Mouse (Mus musculus) spleen, adult 18-20 months (tissue): ENCODE data around the gene Ccdc162.
A peak's percentile ranks its signal among the peaks of the same experiment; 100 is the strongest.

Experiments
- DNase-seq, 2 experiments: peaks; one replicate each; pipeline ENCODE4 v3.0.0; 2022; ENCODE audit warnings: mixed read lengths in 2 of 2

The Ccdc162 gene

DNA sequence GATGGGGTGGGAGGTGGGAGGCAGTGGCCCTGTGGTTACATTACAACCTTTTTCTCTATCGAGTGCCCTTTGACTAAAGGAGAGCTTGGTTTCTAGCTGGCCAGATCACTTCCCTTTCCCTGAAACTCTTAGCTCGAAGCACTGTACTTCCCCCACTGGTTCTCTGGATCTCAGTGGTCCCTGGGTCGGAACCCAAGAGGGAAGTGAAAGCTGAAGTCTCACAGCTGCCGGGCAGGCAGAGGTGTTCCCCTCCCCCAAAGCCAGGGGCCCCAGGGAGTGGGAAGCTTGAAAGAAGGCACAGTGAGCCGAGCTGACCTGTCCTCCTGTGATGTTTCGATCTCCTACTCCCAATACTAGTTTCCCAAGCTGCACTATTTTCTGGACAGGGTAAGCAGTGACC lies 143.2 kb downstream of the Ccdc162 start:
- DNase-seq: peak; percentile 55 to 63

DNA sequence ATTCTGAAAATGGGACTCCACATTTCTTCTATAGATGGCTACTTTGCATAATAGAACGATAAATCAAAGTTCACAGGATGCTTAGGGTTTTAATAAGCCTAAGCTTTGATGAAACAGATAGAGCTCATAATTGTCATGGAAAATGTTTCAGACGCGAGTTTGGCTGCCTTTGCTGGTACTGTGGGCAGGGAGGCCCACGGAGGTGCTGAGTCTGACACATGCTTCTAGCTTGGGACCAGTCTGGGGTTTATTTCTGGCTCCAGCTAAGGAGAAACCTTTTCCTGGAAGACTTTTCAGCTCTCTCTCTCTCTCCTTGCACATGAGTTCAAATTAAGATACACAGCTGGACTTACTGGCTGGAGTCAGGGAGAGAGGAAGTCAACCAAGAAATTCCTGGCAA lies 144.2 kb downstream of the Ccdc162 start:
- no peak for DNase-seq

DNA sequence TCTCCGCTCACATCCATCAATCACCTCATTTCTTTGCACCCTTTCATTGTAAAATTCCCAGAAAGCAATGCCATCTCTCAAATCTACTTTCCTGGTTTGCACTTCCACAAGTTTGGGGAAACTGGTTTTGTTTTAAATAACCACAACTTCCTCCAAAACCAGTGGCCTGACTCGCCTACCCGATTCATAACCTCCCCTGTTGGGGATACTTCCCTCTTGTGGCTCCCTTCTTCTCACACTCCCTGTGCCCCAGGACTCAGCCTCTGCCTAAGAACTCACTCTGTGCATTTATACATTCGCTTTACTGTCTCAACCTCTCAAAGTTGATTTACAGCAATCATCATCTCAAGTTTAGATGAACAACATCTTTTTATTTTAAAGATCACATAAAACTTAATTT lies 145.4 kb downstream of the Ccdc162 start:
- DNase-seq: no peak

DNA sequence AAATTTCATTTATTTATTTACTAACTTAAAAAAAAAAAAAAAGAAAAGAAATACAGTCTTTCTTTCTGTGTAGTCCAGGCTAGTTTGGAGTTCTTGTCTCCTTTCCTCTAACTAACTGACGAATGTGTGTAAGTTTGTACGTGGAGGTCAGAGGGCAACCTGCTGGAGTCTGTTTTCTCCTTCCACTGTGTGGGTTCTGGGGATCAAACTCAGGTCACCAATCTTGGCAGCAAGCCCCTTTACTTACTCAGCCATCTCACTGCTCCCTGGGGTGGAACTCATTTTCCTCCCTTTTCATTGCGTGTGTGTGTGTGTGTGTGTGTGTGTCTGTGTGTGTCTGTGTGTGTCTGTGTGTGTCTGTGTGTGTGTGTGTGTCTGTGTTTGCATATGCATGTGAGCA lies 148.1 kb downstream of the Ccdc162 start:
- no peak for DNase-seq

DNA sequence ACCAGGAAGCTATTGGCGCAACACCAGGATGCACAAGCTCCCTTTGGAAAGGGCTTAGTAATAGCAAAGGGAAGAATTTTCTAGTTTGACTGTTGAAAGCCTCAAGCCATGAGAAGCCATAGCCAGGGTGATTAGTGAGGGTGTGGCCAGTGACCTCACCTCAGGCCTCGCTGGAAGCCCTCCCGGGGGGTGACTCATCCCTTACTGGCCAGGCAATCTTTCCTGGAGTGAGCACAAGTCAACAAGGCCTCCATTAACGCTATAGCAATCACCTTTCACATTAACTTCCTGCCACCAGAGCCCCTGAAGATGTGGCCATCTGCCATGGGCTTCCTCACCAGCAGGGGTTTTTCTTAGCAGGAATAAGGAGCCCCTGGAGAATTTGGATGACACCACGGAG lies 151.3 kb downstream of the Ccdc162 start:
- DNase-seq: no peak

DNA sequence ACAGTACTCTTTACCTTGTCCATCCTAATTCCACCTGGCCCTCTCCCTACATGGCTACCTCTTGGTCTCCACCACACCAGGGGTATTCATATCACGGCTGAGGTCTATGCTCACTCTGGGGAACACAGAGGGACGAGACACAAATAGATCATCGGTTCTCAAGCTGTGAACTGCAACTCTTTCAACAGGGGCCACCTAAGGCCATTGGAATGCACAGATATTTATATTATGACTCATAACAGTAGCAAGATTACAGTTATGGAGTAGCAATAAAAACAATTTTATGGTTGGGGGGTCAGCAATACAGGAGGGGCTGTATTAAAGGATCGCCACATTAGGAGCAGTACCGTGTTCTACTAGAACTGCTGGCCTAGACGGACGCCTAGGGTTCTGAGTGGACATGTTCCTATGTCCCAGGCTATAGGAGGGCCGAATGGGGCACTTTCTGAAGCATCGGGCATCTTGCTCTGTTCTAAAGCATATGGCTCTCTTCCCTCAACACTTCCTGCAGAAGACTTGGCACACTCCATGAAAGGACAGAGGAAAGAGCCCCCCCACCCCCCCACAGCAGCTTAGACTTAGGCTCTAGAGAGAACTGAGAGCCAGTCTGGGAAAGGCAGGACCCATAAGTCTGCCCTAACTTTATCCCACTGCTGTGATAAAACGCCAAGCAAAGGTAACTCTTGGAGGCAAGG lies 154.6 kb downstream of the Ccdc162 start:
- no peak for DNase-seq

DNA sequence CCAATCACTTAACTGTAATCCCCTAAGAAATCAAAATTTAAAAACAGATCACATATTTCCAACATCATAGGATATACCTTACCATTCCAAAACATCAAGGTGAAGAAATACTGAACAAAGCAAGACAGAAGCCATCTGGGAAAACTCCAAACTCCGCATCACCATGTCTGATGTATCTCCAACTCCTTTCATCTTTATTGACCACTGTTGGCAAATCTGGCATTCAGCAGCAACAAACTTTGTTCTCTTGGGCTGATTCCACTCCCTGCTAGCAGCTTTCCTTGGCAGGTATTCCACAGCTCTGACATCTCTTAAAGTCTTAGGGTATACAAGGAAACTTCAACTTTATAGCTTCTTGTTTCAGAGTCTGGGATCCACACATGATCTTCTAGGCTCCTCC lies 158.0 kb downstream of the Ccdc162 start:
- DNase-seq: no peak

DNA sequence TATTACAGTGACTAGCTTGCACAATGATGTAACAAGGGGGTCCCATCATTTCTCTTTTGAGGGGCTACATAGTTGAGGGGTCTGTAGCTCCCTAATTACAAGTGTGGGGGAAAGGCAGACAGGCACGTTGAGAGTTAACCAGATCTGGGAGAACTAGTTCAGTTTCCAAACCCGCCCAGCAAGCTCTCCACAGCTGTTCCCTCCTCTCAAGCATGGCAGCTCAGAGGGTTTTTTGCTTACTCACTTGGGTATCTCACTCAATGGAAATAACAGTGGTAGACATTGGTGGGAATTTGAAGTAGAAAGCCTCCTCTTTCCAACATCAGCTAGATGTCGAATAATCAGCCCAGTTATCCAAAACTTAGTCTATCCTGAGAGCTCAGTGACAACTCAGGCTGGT lies 161.4 kb downstream of the Ccdc162 start:
- DNase-seq: no peak

DNA sequence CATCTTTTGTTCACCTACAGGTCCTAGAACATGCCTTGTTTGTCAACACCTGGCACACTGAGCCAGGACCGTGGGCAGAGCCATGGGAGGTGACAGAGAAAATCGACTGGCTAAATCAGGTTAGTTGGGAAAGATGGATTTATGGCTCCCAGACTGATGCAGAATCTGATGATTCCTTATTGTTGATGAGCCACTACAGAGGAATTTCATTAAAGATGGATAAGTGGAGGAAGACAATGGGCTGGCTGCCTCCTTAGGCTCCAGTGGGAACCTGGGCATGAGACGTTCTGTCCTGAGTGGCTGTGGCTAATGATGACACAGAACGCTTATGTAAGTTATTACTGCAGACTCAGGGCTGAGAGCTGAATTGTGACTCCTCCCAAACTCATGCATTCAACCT lies 162.7 kb downstream of the Ccdc162 start:
- DNase-seq: no peak

DNA sequence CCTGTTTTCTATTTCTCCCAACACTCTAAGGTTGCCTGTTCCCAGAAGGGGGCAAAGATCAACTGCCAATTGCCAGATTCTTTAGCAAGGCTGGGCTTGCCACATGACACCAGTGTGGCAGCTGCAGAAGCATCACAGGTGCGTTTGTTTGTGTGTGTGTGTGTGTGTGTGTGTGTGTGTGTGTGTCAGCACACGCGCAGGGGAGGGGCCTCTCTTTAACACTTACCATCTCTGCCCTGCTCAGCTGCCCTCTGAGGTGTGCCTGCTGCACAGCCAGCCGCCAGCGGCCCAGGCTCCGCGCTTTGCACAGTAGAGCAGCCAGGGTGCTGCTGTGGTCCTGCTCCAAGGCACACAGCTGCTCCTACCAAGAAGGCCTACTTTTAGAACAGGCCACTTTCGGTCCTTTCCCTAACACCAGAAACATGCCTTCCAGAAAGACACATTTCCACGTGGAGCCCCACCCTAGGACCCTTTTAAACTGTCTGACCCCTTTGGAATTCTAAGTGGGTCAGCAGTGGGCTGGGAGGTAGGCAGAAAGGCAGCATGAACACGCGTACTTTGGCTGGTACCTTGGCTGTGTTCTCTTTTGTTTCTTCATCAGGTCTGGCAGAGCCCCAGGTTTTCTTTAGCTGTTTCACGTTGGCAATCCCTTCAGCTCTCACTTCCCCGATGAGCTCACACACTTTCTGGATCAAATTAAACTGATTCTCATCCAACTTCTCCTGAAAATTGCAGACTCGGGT lies 163.4 kb downstream of the Ccdc162 start:
- peak in 1 of 2 experiments; percentile 24 for DNase-seq

DNA sequence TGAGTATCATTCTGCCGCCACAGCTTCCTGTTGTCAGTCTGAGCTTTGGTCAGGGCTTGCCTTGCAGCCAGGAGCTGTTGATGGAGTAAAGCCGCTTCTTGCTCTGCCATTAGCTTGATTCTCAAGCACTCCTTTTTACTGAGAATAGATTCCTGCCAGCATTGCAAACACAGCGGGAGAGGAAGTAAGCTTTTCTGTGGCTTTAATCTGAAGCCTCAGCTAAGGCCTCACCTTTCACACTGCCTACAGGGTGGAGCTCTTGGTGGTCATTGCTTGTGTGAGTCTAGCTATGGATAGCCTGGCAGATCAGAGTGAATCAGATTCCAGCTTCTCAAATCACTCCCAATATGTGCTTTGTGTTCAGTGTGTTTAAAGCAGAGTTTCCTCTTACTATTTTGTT lies 164.1 kb downstream of the Ccdc162 start:
- no peak for DNase-seq

DNA sequence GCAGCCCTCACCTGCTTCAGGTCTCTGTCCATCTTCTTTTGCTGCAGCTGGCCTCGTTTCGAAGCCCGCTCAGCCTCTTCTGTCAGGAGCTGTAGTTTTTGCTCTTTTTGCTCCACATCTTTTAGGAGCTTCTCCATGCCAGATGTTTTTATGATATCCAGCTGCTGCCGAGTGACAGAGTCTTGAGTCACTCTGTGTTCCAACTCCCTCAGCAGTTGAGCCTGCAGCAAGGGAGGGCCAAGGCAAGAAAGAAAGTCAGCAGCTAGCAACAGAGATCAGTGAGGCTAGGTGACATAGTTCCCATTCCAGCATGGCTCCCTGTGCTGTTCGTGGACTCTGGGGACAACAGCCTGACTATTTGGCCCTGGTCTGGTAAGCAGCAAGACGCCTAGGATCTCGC lies 165.7 kb downstream of the Ccdc162 start:
- no peak for DNase-seq

DNA sequence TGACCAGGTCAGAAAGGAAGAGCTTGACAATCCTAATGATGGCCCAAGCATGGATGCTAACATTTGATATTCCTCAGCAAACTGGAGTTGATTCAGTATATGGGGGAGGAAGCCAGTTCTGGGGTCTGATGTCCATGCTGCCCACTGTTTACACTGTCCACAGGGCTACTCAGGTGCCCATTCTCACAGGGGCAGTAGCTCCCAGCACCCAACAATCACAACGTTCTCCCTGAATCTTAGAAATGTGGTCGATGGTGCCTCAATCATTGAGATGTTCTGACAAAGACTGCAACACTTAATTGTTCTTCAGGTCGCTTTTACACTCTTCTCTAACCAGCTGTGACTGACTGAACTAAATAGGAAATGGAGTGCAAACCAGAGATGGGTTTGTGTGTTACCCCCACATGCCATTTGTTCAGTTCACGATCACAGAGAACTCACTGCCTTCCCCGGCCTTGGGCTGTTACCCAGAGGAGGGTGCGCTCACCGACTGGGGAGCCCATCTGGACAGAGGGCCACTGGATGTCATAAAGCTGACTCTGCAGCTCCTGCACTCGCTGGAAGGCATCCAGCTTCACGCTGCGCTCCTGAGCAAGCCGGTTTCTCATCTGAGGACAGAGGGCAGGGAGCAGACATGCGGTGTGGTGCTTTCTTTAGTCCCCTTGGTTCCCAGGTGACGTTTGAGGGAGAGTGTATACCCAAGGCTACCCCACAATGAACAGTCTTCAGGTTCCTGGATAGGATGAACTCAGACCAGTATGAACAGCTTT lies 169.9 kb downstream of the Ccdc162 start:
- no peak for DNase-seq

DNA sequence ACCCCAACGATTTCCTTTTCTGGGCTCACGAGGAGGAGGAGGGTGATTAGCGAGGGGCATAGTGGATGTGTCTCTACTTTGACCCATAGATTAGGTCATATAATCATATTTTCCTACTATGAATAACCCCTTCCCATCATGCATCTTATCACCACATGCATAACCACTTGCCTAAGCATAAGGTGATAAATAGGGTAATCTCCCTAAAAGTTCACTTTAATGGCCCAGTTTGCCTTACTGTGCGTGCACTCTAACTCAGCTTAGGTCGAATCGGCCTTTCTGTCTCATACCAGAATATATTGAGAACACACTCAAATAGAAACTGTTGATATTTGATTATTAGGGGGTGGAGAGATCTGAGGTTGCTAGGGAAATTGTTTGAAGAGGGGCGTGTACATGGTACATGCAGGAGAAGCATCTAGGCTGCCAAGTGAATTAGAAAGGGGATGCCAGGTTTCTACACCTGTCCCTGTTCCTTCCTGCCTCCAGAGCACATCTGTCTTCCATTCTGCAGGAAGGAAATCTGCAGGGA lies 171.1 kb downstream of the Ccdc162 start:
- DNase-seq: no peak

DNA sequence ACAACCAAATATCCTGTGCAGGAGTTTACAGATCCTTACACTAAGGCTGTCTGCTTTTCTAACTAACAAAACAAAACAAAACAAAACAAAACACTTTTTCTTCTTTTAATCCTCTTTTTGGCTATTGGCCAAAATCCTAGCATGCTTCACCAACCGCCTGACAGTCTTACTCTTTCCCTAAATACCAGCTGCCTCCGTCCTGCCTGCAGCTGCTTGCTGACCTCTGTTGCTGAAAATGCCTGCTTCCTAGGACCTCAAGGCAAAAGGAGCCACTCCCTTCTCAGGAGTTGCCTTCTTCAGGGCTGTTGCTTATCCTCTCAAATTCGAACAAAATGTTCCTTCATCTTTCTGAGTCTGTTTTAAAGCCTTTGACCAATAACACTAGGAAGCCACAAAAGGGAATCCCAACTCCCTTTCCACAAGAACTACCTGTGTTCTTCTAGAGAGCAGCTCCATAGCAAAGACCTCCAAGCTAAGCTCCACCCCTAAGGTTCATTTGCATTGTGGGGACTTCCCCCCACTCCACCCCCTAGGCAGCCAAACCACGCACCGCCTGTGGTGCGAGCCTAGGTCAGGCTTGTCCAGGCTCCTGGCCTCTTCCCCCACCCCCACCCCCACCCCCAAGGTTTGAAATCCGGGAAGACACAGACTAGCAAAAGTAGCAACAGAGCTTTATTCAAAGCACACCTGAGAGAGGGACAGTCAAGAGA lies 171.8 kb downstream of the Ccdc162 start:
- DNase-seq: no peak

DNA sequence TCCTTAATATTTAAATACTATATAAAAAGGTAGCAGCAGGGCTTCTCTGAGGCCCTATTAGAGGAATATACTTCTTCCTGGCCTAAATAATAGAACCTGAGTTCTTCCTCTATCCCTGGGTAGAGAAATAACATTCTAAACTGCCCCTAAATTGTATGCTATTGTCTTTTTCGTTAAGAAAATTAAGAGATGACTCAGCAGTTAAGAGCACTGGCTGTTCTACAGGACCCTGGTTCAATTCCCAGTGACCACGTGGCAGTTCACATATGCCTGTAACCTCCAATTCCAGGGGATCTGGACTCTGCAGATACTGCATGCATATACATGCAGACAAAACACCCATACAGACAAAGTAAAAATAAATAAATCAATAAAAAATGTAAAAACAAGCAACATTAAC lies 172.6 kb downstream of the Ccdc162 start:
- no peak for DNase-seq

DNA sequence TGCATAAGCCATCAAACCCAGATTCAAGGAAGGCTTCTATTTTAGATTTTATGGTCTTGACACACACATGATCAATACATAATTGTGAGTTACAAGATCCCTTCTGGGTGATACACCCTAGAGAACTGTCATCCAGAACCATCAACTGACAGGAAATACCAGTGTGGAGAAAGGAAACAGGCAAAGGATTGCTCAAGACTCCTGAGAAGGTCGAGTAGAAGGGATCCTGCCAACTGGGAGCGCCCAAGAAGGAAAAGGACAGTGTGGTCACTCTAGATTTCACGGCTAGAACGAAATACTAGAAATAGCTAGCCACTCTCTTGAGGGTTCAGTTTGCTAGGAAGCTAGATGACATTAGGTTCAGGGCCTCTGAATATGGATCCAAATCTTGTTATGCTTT lies 173.0 kb downstream of the Ccdc162 start:
- DNase-seq: no peak

DNA sequence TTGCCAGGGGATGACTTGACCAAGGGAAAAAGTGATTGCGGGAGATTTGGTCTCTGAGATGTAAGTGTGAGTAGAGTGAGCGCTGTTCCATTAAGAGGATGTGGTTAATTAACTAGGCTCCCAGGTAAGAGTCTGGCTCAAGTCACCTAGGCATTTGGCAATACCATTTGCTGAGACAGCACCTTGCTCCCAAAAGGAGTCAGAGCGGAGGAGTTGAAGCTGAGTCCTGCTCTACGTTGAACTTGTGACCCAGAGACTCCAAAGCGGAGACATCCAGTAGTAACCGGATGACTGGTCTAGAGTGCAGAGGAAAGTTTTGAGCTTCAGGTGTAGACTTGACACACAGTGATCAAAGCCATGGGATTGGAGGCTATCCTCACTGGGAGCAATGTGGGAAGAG lies 174.4 kb downstream of the Ccdc162 start:
- DNase-seq: no peak

DNA sequence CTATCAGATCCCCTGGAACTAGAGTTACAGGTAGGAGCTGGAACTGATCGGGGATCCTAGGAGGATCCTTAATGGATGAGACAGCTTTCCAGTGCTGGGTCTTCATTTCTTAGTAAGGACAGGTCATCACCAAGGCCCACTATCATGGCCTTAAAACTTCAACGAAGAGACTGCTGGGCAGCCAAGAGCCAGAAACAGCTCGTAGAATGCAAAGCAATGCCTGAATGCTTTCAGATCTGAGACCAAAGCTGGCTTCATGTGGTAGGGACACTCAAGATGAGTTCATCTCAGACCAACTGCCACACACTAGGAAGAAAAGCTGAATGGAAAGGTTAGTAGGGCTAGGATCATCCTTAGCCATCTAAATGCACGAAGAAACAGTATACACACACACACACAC lies 177.4 kb downstream of the Ccdc162 start:
- DNase-seq: no peak

DNA sequence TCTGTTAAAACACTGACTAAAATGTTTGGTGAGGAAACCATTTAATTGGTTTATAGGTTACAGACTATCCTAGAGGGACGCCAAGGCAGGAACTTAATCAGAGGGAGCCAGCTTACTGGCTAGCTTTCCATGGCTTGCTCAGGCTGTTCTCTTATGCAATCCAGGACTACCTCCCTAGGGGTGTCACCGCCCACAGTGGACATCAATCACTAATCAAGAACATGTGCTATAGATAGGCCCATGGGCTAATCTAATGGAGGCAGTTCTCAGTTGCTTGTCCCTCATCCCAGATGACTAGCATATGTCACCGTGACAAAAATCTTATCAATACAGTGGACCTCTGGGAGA lies 178.5 kb downstream of the Ccdc162 start:
- DNase-seq: no peak

DNA sequence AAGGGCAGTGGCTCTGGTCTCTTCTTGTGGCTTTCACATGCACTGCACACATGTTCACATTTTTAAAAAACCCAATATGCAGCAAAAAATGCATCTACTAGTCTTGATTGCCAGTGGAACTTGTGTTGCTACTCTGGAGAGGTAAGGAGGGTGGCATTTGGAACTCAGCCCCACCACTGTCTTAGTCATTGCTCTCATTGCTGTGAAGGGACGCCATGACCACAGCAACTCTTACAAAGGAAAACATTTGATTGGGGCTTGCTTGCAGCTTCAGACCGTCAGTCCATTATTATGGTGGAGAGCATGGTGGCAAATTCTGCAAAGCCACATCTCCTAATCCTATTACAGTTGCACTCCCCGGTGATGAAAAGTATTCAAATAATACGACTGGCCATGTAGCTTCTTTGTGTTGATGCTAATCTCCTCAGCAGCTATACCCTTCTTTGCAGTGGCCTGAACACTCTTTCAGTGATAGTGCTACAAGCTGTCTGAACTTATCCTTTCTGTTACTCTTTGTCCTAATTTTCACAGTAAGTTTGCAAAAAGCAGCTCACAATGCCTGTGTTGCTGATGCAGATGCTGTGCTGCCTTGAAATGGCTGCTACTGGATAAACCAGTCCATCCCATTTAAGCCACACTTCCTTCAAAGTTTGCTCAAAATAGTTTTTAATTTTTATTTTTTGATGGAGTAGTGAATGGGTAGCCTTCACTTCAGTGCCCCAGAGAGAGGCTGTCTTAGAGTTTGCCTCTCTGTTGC lies 179.0 kb downstream of the Ccdc162 start:
- DNase-seq: no peak

DNA sequence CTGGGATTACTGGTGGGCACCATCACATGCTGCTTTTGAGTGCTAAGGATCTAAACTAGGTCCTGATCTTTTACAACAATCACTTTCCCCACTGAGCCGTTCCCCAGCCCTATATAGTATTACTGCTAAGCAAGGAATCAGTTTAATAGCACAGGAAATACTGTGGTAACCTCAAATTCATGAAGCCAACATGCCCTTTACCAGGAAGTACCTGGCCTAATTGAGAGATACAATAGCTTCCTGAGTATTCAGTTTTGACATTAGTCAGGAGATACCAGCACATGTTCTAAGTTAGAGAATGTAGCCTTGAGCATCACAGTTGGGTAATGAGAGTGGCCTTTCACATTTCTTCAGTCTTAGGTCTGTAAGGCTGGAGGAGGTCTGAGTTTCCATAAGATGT lies 179.7 kb downstream of the Ccdc162 start:
- DNase-seq: no peak
